ENCODE assay signal across 8 mouse cellular contexts in the genomic region with DNA sequence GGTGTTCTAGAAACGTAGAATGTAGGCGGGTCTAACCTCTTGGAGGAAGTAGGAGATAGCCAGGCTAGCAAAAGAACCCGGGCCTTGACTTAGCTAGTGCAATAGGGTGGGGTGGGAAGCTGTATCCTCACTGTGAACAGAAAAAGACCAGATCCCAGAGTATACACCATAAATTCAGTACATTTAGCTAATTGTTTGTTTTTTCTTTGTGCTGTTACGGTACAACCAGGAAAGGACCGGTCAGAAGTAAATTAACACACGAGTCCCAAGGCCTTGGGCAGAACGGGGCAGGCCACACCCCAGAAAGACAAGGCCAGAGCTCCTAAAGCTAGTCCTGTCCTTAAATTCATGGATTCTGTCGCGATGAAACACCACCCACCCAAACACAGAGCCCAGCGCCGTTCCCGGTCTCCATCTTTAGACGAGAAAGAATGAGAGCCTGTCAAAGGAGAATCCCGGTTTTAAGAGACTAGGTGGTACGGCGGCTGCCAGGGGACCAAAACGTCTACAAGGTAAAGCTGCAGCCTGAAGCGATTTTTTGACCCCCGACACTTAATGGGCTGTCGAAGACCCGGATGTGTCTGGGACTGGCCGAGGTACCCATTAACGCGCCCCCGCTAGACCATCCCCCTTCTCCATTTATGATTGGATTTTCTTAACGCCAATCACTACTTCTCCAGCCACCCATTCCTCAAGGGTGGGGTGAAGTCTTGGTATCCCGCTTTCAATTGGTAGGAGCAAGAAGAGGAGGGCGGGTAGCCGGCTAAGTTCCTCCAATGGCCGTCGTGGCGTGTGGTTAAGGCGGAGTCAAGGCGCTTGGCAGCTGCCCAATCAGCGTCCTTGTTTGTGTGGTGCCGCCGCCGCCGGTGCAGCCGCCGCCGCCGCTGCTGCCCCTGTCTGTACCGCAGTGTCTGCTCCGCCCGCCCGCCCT. TPM values are rescaled to one million over a fixed set of nuclear protein-coding genes. Genes with fewer than 3 reads are reported as not detected.
DNase-seq lines count a peak whose midpoint lies in the region; ATAC-seq and TF ChIP-seq lines count a peak whose summit lies in the region.

Gene Gatad2b (plus strand): TSS at position 834 of the 931 bp plus-strand sequence.

- no peaks in the 10 kb centered on the region for H3K36me3 ChIP-seq in heart, embryonic 12.5 days
- H3K36me3 ChIP-seq in kidney, postnatal 0 days (ENCODE audit: insufficient read depth, low read length) = no peaks in the 10 kb centered on the region
- H3K36me3 ChIP-seq in liver, embryonic 11.5 days (ENCODE audit: control insufficient read depth, insufficient read depth, low read length) = no peaks in the 10 kb centered on the region
- H3K36me3 ChIP-seq in stomach, embryonic 14.5 days (ENCODE audit: control insufficient read depth, insufficient read depth, low read length) = no peaks in the 10 kb centered on the region

- peak within 1 kb of the TSS; percentile 85 for H3K9ac ChIP-seq in heart, embryonic 12.5 days
- peak within 1 kb of the TSS; percentile 93 for H3K9ac ChIP-seq in kidney, postnatal 0 days (ENCODE audit: low read depth, low read length)
- peak within 1 kb of the TSS; percentile 83 for H3K9ac ChIP-seq in liver, embryonic 11.5 days (ENCODE audit: low read depth, low read length)
- peak within 1 kb of the TSS; percentile 84 for H3K9ac ChIP-seq in stomach, embryonic 14.5 days (replicated peaks; ENCODE audit: low read depth, low read length)

- peaks cover 24% of the 10 kb centered on the region for H3K4me1 ChIP-seq in heart, embryonic 12.5 days (replicated peaks)
- 0 out of 2 replicates have a peak, but pooled peaks cover 6% of the 10 kb centered on the region for H3K4me1 ChIP-seq in kidney, postnatal 0 days (replicated peaks; ENCODE audit: insufficient read depth, low read length)
- peaks cover 13% of the 10 kb centered on the region for H3K4me1 ChIP-seq in liver, embryonic 11.5 days (replicated peaks; ENCODE audit: control insufficient read depth, insufficient read depth, low read length)
- H3K4me1 ChIP-seq in stomach, embryonic 14.5 days (ENCODE audit: control insufficient read depth, insufficient read depth, low read length) = peaks cover 12% of the 10 kb centered on the region

- under 1% methylated on average over 44 of the region's 47 CpGs for WGBS in heart, embryonic 12.5 days
- under 1% methylated on average over 46 of the region's 47 CpGs for WGBS in kidney, postnatal 0 days
- WGBS in liver, embryonic 11.5 days = under 1% methylated on average over 47 of the region's 47 CpGs
- WGBS in stomach, embryonic 14.5 days = under 1% methylated on average over 47 of the region's 47 CpGs

- peak within 1 kb of the TSS; percentile 71 for H3K4me3 ChIP-seq in heart, embryonic 12.5 days
- H3K4me3 ChIP-seq in kidney, postnatal 0 days (replicated peaks; ENCODE audit: low read depth, low read length) = peak within 1 kb of the TSS; percentile 83
- peak within 1 kb of the TSS; percentile 84 for H3K4me3 ChIP-seq in liver, embryonic 11.5 days (ENCODE audit: low read depth, low read length)
- peak within 1 kb of the TSS; percentile 80 for H3K4me3 ChIP-seq in stomach, embryonic 14.5 days (ENCODE audit: low read depth, low read length)

- H3K27me3 ChIP-seq in heart, embryonic 12.5 days (replicated peaks) = no peaks in the 10 kb centered on the region
- no peaks in the 10 kb centered on the region for H3K27me3 ChIP-seq in kidney, postnatal 0 days (ENCODE audit: insufficient read depth, low read length)
- H3K27me3 ChIP-seq in liver, embryonic 11.5 days (replicated peaks; ENCODE audit: control insufficient read depth, insufficient read depth, low read length) = no peaks in the 10 kb centered on the region
- no peaks in the 10 kb centered on the region for H3K27me3 ChIP-seq in stomach, embryonic 14.5 days (ENCODE audit: control insufficient read depth, insufficient read depth, low read length)

- peak within 1 kb of the TSS; percentile 94 for H3K27ac ChIP-seq in heart, embryonic 12.5 days (ENCODE audit: poor library complexity, severe bottlenecking)
- peak within 1 kb of the TSS; percentile 95 for H3K27ac ChIP-seq in kidney, postnatal 0 days
- H3K27ac ChIP-seq in liver, embryonic 11.5 days (ENCODE audit: low read depth, low read length) = peak within 1 kb of the TSS; percentile 93
- H3K27ac ChIP-seq in stomach, embryonic 14.5 days (ENCODE audit: low read length) = peak within 1 kb of the TSS; percentile 96

- H3K9me3 ChIP-seq in heart, embryonic 12.5 days (replicated peaks) = no peaks in the 10 kb centered on the region
- H3K9me3 ChIP-seq in kidney, postnatal 0 days (replicated peaks; ENCODE audit: low read length) = no peaks in the 10 kb centered on the region
- H3K9me3 ChIP-seq in liver, embryonic 11.5 days (ENCODE audit: control insufficient read depth, low read length) = no peaks in the 10 kb centered on the region
- H3K9me3 ChIP-seq in stomach, embryonic 14.5 days (ENCODE audit: control insufficient read depth, low read depth, low read length) = no peaks in the 10 kb centered on the region

- ATAC-seq in erythroid progenitor cell, adult 5-6 weeks (replicated peaks; ENCODE audit: low FRiP score, poor library complexity, severe bottlenecking) = peak; percentile 96
- ATAC-seq in heart, embryonic 12.5 days (ENCODE audit: insufficient number of reproducible peaks, low FRiP score) = peak; percentile 98
- ATAC-seq in kidney, postnatal 0 days (replicated peaks; ENCODE audit: low FRiP score, low read depth) = peak; percentile 99
- peak; percentile 97 for ATAC-seq in liver, embryonic 11.5 days (replicated peaks; ENCODE audit: low FRiP score)
- ATAC-seq in stomach, embryonic 14.5 days (ENCODE audit: insufficient number of reproducible peaks, insufficient read depth, low FRiP score, low read depth) = peak; percentile 99

- H3K4me2 ChIP-seq in heart, embryonic 12.5 days = peak within 1 kb of the TSS; percentile 82
- peak within 1 kb of the TSS; percentile 73 for H3K4me2 ChIP-seq in kidney, postnatal 0 days (ENCODE audit: low read length)
- H3K4me2 ChIP-seq in liver, embryonic 11.5 days = peak within 1 kb of the TSS; percentile 96
- peak within 1 kb of the TSS; percentile 84 for H3K4me2 ChIP-seq in stomach, embryonic 14.5 days (replicated peaks; ENCODE audit: low read depth, low read length)

- DNase-seq in CD4-positive helper T cell, adult 2 months (ENCODE audit: low read depth, low spot score) = peak; percentile 100
- DNase-seq in brain, embryonic 18.5 days (ENCODE audit: low read depth, low spot score) = peak; percentile 100
- DNase-seq in kidney, postnatal 0 days (ENCODE audit: low spot score) = peak; percentile 100
- peak; percentile 98 for DNase-seq in liver, embryonic 11.5 days (ENCODE audit: low spot score)
- peak; percentile 99 for DNase-seq in naive thymus-derived CD4-positive, alpha-beta T cell, adult 2 months (ENCODE audit: low read depth)

- TF ChIP-seq CTCF in kidney, postnatal 0 days (IDR thresholded peaks at IDR 0.05; ENCODE audit: low read depth) = no peak

RNA-seq across cellular contexts. Expression of gene Gatad2b, which starts in this region (rescaled TPM):
- total RNA-seq in erythroid progenitor cell, adult 5-6 weeks (2015; ENCODE audit: low replicate concordance) = 55.8 and 59.8 TPM in 2 replicates
- total RNA-seq in erythroid progenitor cell, adult 5-6 weeks (2017; ENCODE audit: low replicate concordance) = 47.2 and 47.7 TPM in 2 replicates
- polyA plus RNA-seq in heart, embryonic 12.5 days (2016; fragmentation: Nextera tagmentation; extraction: Ambion mirVana) = 8.5 and 10.0 TPM in 2 replicates
- polyA plus RNA-seq in kidney, postnatal 0 days (2015; fragmentation: Nextera tagmentation; extraction: Ambion mirVana) = 8.1 and 8.9 TPM in 2 replicates
- polyA plus RNA-seq in liver, embryonic 11.5 days (2014; fragmentation: Nextera tagmentation; extraction: Ambion mirVana) = 7.9 and 8.2 TPM in 2 replicates
- 22.3 and 28.7 TPM in 2 replicates for polyA plus RNA-seq in stomach, embryonic 14.5 days (2014; fragmentation: Nextera tagmentation; extraction: Ambion mirVana)

Comparison
In these comparisons a context has a peak if more than half of its experiments do, and no peak if none do; other contexts are left out.
1. Peak in every context shown above with its lines: DNase-seq, ATAC-seq, H3K4me3 ChIP-seq and H3K27ac ChIP-seq.